Mouse (Mus musculus): ENCODE data around the gene Usp10.

GRCm38 (mm10) chr8:119944096-119944811 is 34.1 kb downstream of the Usp10 start:
- TF ChIP-seq GATA1 (IDR thresholded peaks at IDR 0.05; ENCODE audit: low read length): no peak
- no peak for TF ChIP-seq TAL1 (IDR thresholded peaks at IDR 0.05; ENCODE audit: low read length)
